Mouse (Mus musculus): Measurements from ENCODE around the gene Clhc1.

- TF ChIP-seq TAL1 (IDR thresholded peaks at IDR 0.05; ENCODE audit: low read length), result no peak
- TF ChIP-seq GATA1 (IDR thresholded peaks at IDR 0.05; ENCODE audit: low read length), result no peak
Observed at GRCm38 (mm10) chr11:29547249-29547751, 450 bp upstream of the Clhc1 start.

All from erythroblast, embryonic 14.5 days (primary cell).